Mouse (Mus musculus) midbrain, embryonic 15.5 days (tissue): ENCODE results near the gene Il17rb. TPM values are rescaled to one million over a fixed set of nuclear protein-coding genes. Genes with fewer than 3 reads are reported as not detected.

ENCODE experiments used
- microRNA-seq: library from miRNA; unstranded; fragments of <30 nt; microRNA quantifications from one replicate; pipeline ENCODE4, GENCODE M21; 2016
- polyA plus RNA-seq: library from polyadenylated mRNA; unstranded; fragments of >200 nt; fragmentation: Nextera tagmentation; extraction: Ambion mirVana; gene quantifications from 2 replicates; pipeline ENCODE4 v1.2.1, GENCODE M21; 2015

Gene Il17rb
- polyA plus RNA-seq, 1 experiment from 2014 or later: 2.1 TPM

Small RNAs within 50 kb of the gene (microRNA-seq; reads per million reads assigned to microRNA genes)
- gene Mir6947: 1.1 reads per million

Other genes with a start within 250 kb of the Il17rb start
- 360 and 386 TPM in 2 replicates for gene Selenok, start 40.6 kb downstream of the Il17rb start, polyA plus RNA-seq
- 84.8 and 86.1 TPM in 2 replicates for gene Actr8, start 30.6 kb downstream of the Il17rb start, polyA plus RNA-seq
- 0.40 and 0.48 TPM in 2 replicates for gene Chdh, start 127 bp upstream of the Il17rb start, polyA plus RNA-seq